21 mouse cellular contexts compared by ENCODE assay signal in genomic region chr6:131403036-131403435, GRCm38 (mm10). TPM values are rescaled to one million over a fixed set of nuclear protein-coding genes. Genes with fewer than 3 reads are reported as not detected.
DNase-seq lines count a peak whose midpoint lies in the region; ATAC-seq and TF ChIP-seq lines count a peak whose summit lies in the region.
"Had no signal": no experiment of that assay in that cellular context is flagged by ENCODE, and none has a peak within 500 bp of the region (broad histone marks: within the 10 kb centered on the region; RNA-seq: fewer than 3 reads in every experiment).

No protein-coding gene starts in this region.

- H3K4me1 ChIP-seq in forebrain, postnatal 0 days (ENCODE audit: insufficient read depth) = no peaks in the 10 kb centered on the region; the same call in 1 of the 2 replicates
- H3K4me1 ChIP-seq in forebrain, embryonic 10.5 days = peaks cover 5% of the 10 kb centered on the region; the same call in 1 of the 2 replicates
- H3K4me1 ChIP-seq in intestine, embryonic 15.5 days (replicated peaks) = no peaks in the 10 kb centered on the region
- H3K4me1 ChIP-seq in liver, embryonic 11.5 days (replicated peaks; ENCODE audit: control insufficient read depth, insufficient read depth, low read length) = no peaks in the 10 kb centered on the region
- H3K4me1 ChIP-seq: neural tube, embryonic 15.5 days had no signal

- intact Hi-C loops in left cerebral cortex, adult 2 months (cut with DNase I) = loop anchor here (2.0 kb wide), 1 partner anchor 14 kb away; the partner anchor contains the start of gene Ybx3

- no peaks in the 10 kb centered on the region for H3K27me3 ChIP-seq in forebrain, postnatal 0 days (ENCODE audit: insufficient read depth, low read length)
- no peaks in the 10 kb centered on the region for H3K27me3 ChIP-seq in forebrain, embryonic 10.5 days (ENCODE audit: poor library complexity, severe bottlenecking)
- no peaks in the 10 kb centered on the region for H3K27me3 ChIP-seq in intestine, embryonic 15.5 days (replicated peaks)
- no peaks in the 10 kb centered on the region for H3K27me3 ChIP-seq in liver, embryonic 11.5 days (replicated peaks; ENCODE audit: control insufficient read depth, insufficient read depth, low read length)
- H3K27me3 ChIP-seq: CH12.LX; neural tube, embryonic 15.5 days had no signal

- no peaks in the 10 kb centered on the region for H3K36me3 ChIP-seq in forebrain, postnatal 0 days (ENCODE audit: insufficient read depth)
- no peaks in the 10 kb centered on the region for H3K36me3 ChIP-seq in forebrain, embryonic 10.5 days (replicated peaks)
- H3K36me3 ChIP-seq in intestine, embryonic 15.5 days = no peaks in the 10 kb centered on the region
- H3K36me3 ChIP-seq in liver, embryonic 11.5 days (ENCODE audit: control insufficient read depth, insufficient read depth, low read length) = no peaks in the 10 kb centered on the region
- H3K36me3 ChIP-seq: neural tube, embryonic 15.5 days had no signal

- no peak overlapping the region for H3K9ac ChIP-seq in forebrain, postnatal 0 days
- no peak overlapping the region for H3K9ac ChIP-seq in intestine, embryonic 15.5 days
- H3K9ac ChIP-seq in liver, embryonic 11.5 days (ENCODE audit: low read depth, low read length) = no peak overlapping the region
- H3K9ac ChIP-seq: neural tube, embryonic 15.5 days had no signal

- no peak for DNase-seq in forebrain, postnatal 0 days
- DNase-seq in forebrain, embryonic 10.5 days (ENCODE audit: extremely low spot score, low spot score) = no peak
- DNase-seq in left cerebral cortex, adult 2 months (ENCODE audit: extremely low spot score in 1 of 2, low spot score in 2 of 2) = no peak
- DNase-seq in left cerebral cortex, adult 11 months (ENCODE audit: low spot score) = no peak
- peak; percentile 57 for DNase-seq in NIH3T3 (ENCODE audit: low read depth)
- no peak for DNase-seq in liver, embryonic 11.5 days (ENCODE audit: low spot score)
- no peak for DNase-seq in layer of hippocampus, postnatal 36 days
- DNase-seq: adrenal gland, postnatal 36 days; cerebellum, adult 11-12 months; cerebellum, postnatal 25 days; embryo, embryonic 11 days; heart, postnatal 36 days; kidney, adult 18-20 months; lung, postnatal 10 days; spleen, adult 18-20 months had no signal

- TF ChIP-seq CTCF in forebrain, postnatal 0 days (IDR thresholded peaks at IDR 0.05; ENCODE audit: low read depth) = no peak
- no peak for TF ChIP-seq CTCF in left cerebral cortex, adult 2 months (IDR thresholded peaks at IDR 0.05)

- H3K4me2 ChIP-seq in forebrain, postnatal 0 days (ENCODE audit: low read depth) = no peak overlapping the region
- H3K4me2 ChIP-seq in intestine, embryonic 15.5 days (replicated peaks) = no peak overlapping the region
- H3K4me2 ChIP-seq in liver, embryonic 11.5 days = no peak overlapping the region
- H3K4me2 ChIP-seq: neural tube, embryonic 15.5 days had no signal

- ATAC-seq in forebrain, postnatal 0 days = peak; percentile 17
- ATAC-seq in intestine, embryonic 15.5 days = peak; percentile 88
- ATAC-seq in liver, embryonic 11.5 days (replicated peaks; ENCODE audit: low FRiP score) = no peak
- ATAC-seq: hindbrain, embryonic 16.5 days; midbrain, embryonic 16.5 days had no signal

- no peak overlapping the region for H3K4me3 ChIP-seq in forebrain, postnatal 0 days (ENCODE audit: low read depth, low read length)
- H3K4me3 ChIP-seq in forebrain, embryonic 10.5 days = no peak overlapping the region
- H3K4me3 ChIP-seq in left cerebral cortex, adult 2 months = no peak overlapping the region
- H3K4me3 ChIP-seq in intestine, embryonic 15.5 days (replicated peaks) = no peak overlapping the region
- no peak overlapping the region for H3K4me3 ChIP-seq in liver, embryonic 11.5 days (ENCODE audit: low read depth, low read length)
- H3K4me3 ChIP-seq: neural tube, embryonic 15.5 days had no signal

- no peaks in the 10 kb centered on the region for H3K9me3 ChIP-seq in forebrain, postnatal 0 days (ENCODE audit: low read length)
- no peaks in the 10 kb centered on the region for H3K9me3 ChIP-seq in forebrain, embryonic 10.5 days
- no peaks in the 10 kb centered on the region for H3K9me3 ChIP-seq in intestine, embryonic 15.5 days
- H3K9me3 ChIP-seq in liver, embryonic 11.5 days (ENCODE audit: control insufficient read depth, low read length) = no peaks in the 10 kb centered on the region
- H3K9me3 ChIP-seq: neural tube, embryonic 15.5 days had no signal

- peak overlapping the region; percentile 57 for H3K27ac ChIP-seq in forebrain, postnatal 0 days (ENCODE audit: low read depth, low read length)
- H3K27ac ChIP-seq in forebrain, embryonic 10.5 days = no peak overlapping the region
- peak overlapping the region; percentile 32; the same call in 1 of the 2 replicates for H3K27ac ChIP-seq in left cerebral cortex, adult 2 months
- no peak overlapping the region for H3K27ac ChIP-seq in intestine, embryonic 15.5 days
- H3K27ac ChIP-seq in liver, embryonic 11.5 days (ENCODE audit: low read depth, low read length) = no peak overlapping the region
- H3K27ac ChIP-seq: neural tube, embryonic 15.5 days had no signal

- 46% methylated on average over 2 of the region's 2 CpGs for WGBS in forebrain, postnatal 0 days
- 93% methylated on average over 2 of the region's 2 CpGs for WGBS in forebrain, embryonic 10.5 days
- WGBS in intestine, embryonic 15.5 days = 32% methylated on average over 2 of the region's 2 CpGs
- WGBS in liver, embryonic 11.5 days = 68% methylated on average over 2 of the region's 2 CpGs

RNA-seq across cellular contexts. Expression of gene Ybx3, which starts 14.8 kb away (rescaled TPM):
- 89.3 and 116 TPM in 2 replicates for total RNA-seq in forebrain, postnatal 0 days (2014; rRNA removed)
- polyA plus RNA-seq in forebrain, postnatal 0 days (2015; fragmentation: Nextera tagmentation; extraction: Ambion mirVana) = 36.2 and 37.3 TPM in 2 replicates
- polyA plus RNA-seq in forebrain, embryonic 10.5 days (2016; fragmentation: Nextera tagmentation; extraction: Ambion mirVana) = 41.6 and 42.5 TPM in 2 replicates
- total RNA-seq in left cerebral cortex, adult 2 months (2021) = 10 to 100 TPM; 43.5 to 47.6 TPM
- polyA plus RNA-seq in intestine, embryonic 15.5 days (2015; fragmentation: Nextera tagmentation; extraction: Ambion mirVana) = 52.7 and 57.6 TPM in 2 replicates
- 104 and 125 TPM in 2 replicates for polyA plus RNA-seq in liver, embryonic 11.5 days (2014; fragmentation: Nextera tagmentation; extraction: Ambion mirVana)
- total RNA-seq in layer of hippocampus, postnatal 36 days (2021) = 10 to 100 TPM; 41.3 to 42.9 TPM

RNA-seq across cellular contexts. Expression of gene Styk1, which starts 49.6 kb away (rescaled TPM):
- 7.1 and 10.5 TPM in 2 replicates for total RNA-seq in forebrain, postnatal 0 days (2014; rRNA removed)
- 4.5 and 6.3 TPM in 2 replicates for polyA plus RNA-seq in forebrain, postnatal 0 days (2015; fragmentation: Nextera tagmentation; extraction: Ambion mirVana)
- polyA plus RNA-seq in forebrain, embryonic 10.5 days (2016; fragmentation: Nextera tagmentation; extraction: Ambion mirVana) = 0.43 and 0.62 TPM in 2 replicates
- total RNA-seq in left cerebral cortex, adult 2 months (2021) = under 1 TPM; 0.65 to 0.81 TPM
- 11.3 and 13.8 TPM in 2 replicates for polyA plus RNA-seq in intestine, embryonic 15.5 days (2015; fragmentation: Nextera tagmentation; extraction: Ambion mirVana)
- 1.1 TPM in 2 replicates for polyA plus RNA-seq in liver, embryonic 11.5 days (2014; fragmentation: Nextera tagmentation; extraction: Ambion mirVana)
- under 1 TPM; 0.51 to 0.52 TPM for total RNA-seq in layer of hippocampus, postnatal 36 days (2021)
- total RNA-seq: CH12.LX; granulocyte monocyte progenitor cell, adult 5-6 weeks had no signal

Comparison
In these comparisons a context has a peak if more than half of its experiments do, and no peak if none do; other contexts are left out.
1. H3K27ac ChIP-seq: peak in forebrain, postnatal 0 days (single experiment) and left cerebral cortex, adult 2 months (single experiment); none in forebrain, embryonic 10.5 days (single experiment), intestine, embryonic 15.5 days (single experiment) and liver, embryonic 11.5 days (single experiment).